Mouse (Mus musculus): Measurements from ENCODE around the gene Bckdk.
A peak's percentile ranks its signal among the peaks of the same experiment; 100 is the strongest.
"Not testable (repeated sequence)": the region's sequence is repeated elsewhere in the genome, so short reads cannot be mapped to it uniquely, and the experiment has no call there.

Gene Bckdk

DNA sequence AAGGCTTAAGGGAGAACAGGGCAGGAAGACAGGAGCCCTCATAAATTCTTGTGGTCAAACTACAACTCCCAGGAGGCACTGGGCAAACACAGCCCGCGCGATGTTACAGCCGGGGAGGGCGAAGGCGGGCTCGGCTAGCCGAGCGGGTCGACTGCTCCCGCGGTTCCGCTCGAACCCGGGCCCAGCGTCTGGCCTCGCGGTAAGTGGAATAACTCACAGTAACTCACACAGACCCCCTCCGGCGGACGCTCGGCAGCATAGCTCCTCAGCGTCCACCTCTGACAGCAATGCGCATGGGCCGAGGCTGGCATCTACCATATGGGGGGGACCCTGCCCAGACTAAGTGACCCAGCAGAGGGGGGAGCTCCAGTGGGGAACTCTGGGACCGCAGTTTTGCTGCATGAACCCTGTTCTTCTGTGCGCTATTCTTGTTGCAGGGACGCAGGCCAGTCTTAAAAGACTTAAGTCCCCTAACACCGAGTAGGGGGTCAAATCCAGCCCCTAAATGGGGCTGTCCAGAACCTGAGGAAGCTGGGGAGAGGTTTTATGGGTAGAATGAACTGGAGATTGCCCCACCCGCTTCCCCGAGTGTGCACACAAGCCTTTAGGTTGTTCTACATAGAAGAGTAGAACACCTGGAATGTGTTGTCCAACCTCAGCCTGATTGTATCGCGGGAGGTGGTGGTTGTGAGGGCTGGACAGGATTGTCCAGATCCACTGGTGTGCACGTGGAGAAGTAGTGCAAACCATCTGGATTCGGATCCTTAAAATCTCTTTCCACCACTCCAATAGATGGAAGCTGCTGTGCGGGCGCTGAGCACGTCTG lies at the start of gene Bckdk:
Gene Bckdk (plus strand): TSS at position 112 of the 826 bp plus-strand sequence.
- peak; percentile 84 to 86 for DNase-seq

DNA sequence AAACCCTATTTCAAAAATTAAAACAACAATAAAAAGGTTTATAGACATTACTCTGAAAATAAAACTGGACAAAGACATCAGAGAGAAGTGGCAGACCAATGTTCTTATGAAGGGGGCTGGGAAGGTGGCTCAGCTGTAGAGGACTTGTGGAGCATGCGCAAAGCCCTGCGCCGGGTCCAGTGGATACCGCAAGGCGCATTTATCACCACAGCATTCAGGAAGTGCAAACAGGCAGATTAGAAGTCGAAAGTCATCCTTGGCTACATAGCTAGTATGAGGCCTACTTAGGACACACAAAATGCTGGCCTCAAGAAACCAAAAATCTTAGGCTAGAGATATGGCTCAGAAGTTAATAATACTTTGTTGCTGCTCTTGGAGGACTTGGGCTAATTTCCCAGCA lies 45.6 kb upstream of the Bckdk start:
- no peak for DNase-seq

DNA sequence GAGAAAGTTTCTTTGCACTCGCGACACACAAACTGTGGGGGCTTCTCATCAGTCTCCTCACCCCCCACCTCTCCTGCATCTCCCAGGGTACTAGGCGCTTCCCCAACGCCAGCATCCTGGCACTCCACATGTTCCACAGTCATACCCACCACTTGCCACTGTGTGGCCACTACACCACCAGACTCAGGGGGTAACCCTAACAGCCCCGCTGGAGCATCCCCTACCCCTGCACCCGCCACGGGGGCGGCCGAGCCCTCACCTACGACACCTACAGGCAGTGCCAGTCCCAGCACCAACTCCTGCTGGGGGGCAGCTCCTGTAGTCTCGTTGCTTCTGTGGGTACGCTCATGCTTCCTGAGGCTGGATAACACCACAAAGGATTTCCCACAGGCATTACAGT lies 37.4 kb upstream of the Bckdk start:
- no peak for DNase-seq

DNA sequence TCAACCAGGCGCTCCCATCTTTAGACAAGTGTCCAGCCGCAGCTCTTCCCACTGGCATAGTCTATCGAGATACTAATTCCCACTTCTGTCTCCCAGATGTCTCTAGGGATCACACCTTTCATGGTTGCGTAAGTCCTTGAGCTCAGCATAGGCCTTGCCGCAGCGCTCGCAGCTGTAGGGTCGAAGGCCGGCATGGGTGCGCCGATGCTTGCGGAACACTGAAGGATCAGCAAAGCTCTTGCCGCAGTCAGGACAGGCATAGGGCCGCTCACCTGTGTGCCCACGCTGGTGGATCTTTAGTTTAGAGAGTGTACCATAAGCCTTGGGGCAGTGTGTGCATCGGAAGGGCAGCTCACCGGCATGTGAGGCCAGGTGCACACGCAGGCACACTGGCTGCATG lies 36.2 kb upstream of the Bckdk start:
- DNase-seq = no peak

- DNase-seq = no peak
These were observed 34.6 kb upstream of the Bckdk start for GRCm38 (mm10) chr7:127869149-127869810.

DNA sequence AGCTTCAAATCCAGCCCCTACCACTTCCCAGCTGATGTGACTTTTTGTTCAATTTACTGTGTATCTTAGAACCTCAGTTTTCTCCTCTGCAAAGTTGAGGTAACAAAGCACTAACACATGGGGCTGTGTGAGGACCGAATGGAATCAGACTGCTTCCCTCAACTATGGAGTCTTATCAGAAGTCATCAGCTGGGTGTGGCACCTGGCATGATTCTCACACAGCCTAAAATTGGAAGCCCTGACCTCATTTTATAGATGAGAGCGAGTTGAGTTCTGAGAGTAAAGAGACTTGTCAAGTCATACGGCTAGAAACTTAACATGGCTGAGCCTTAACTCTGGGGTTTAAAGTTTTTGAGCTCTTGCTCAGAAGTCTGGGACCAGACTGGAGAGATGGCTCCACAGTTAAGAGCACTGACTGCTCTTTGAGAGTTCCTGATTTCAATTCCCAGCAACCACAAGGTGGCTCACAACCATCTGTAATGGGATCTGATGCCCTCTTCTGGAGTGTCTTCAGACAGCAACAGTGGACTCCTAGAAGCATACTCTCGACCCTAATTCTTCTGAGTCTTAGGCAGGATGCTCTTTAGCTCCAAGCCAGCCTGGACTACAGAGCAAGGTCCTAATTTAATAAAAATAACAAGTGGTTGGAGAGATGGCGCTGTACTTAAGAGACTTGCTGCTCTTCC lies 33.6 kb upstream of the Bckdk start:
- no peak for DNase-seq

GRCm38 (mm10) chr7:127874812-127875626 lies 28.9 kb upstream of the Bckdk start:
- DNase-seq = no peak

DNA sequence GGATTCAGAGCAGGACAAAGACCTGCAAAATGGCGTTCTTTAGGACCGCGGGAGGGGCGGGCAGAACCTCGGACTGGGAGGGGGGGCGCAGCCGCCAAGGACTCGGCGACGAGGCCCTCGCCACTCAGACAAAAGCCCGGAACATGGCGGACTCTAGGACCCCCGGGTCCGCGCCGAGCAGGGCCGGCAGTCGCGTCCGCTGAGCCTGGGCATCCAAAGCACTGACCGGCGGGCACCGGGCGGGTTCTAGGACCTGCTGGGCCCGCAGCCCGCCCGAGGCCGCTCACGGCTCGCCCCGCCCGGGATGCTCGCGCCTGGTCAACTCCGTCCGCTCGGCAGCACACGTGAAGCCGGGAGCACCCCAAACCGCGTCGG lies 28.3 kb upstream of the Bckdk start:
- DNase-seq = peak; percentile 91 to 95

- DNase-seq = peak; percentile 74 to 84
These were observed 27.8 kb upstream of the Bckdk start, which contains the start of gene Zfp646 for GRCm38 (mm10) chr7:127876041-127876466. Gene Zfp646, plus strand, starts transcription at chr7:127876221.

DNA sequence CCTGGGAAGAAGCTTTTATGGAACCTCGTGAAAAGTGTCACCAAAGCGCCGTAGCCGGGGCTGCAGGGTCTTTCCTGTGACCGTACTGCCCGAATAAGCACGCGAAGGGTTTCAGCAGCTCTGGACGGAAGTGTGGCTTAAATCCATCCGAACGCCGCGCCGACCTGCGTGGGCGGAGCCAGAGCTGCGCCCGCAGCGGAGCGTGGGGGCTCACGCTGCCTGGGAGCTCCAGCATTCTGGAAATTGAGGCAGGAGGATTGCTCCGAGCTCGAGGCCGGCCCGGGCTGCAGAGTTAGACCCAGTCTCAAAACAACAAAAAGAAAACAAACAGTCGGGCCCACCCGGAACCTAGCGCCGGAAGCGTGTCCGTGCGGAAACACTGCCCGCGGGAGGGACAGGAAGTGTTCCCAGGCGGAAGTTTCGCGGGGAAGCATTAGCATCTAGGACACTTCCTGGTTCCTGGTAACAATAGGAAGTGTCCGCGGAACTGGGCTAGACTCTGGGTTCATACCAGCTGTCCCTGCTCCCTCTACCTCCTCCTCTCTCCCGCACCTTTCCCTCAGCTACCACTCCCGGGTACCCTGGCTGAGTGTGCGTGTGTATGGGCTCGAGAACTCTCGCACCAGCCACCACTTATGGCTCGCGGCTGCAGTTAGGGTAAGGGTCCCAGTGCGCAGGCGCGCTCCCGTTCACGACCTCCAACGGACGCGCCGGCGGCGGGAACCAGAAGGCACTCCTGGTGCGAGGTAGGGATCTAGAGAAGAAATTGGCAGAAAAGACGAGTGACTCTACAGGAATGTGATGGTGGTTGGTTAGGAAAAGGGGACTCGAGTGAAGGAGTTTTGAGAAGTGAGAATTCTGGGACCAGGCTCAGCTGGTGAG lies 27.2 kb upstream of the Bckdk start, which contains the start of gene Zfp668:
Gene Zfp668 (minus strand): TSS at position 362 of the 882 bp plus-strand sequence.
- peak; percentile 94 for DNase-seq

- no peak for DNase-seq
These were observed 24.6 kb upstream of the Bckdk start for GRCm38 (mm10) chr7:127879301-127879700.

GRCm38 (mm10) chr7:127880431-127880830 lies 23.5 kb upstream of the Bckdk start:
- no peak for DNase-seq

DNA sequence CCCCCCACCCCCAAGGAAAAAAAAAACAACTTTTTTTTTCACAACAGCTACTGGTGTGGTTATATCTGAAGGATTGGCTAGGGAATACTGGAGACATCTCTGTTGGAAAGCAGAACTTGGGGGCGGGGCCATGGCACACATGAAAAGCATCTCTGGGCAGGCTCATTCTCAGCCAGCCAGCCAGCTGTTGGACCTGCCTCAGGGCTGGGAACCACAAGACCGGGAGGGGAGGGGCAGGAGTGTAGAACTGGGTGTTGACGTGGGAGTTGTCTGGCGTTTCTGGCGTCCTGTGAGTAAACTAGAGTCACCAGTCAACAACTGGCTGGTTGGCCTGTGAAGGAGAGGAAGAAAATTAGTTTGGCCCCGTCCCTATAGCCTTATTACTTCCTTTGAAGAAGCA lies 17.9 kb upstream of the Bckdk start:
- peak; percentile 34 to 43 for DNase-seq

- no peak for DNase-seq
These were observed 17.3 kb upstream of the Bckdk start for GRCm38 (mm10) chr7:127886551-127886950.

GRCm38 (mm10) chr7:127887191-127887590 lies 16.7 kb upstream of the Bckdk start:
- no peak for DNase-seq

- DNase-seq = no peak
These were observed 16.1 kb upstream of the Bckdk start for GRCm38 (mm10) chr7:127887781-127888180.

GRCm38 (mm10) chr7:127888821-127889220 lies 15.1 kb upstream of the Bckdk start:
- no peak for DNase-seq

GRCm38 (mm10) chr7:127890798-127891197 lies 13.1 kb upstream of the Bckdk start, which contains the start of gene Prss53:
Gene Prss53, minus strand, starts transcription at chr7:127890970.
- peak; percentile 88 to 90 for DNase-seq

- peak; percentile 37 to 52 for DNase-seq
These were observed 9.4 kb upstream of the Bckdk start for GRCm38 (mm10) chr7:127894480-127894879.

- DNase-seq = peak; percentile 98 to 99
These were observed 8.4 kb upstream of the Bckdk start, which contains the start of the genes Gm21974 and Vkorc1 for GRCm38 (mm10) chr7:127895442-127895841. Gene Gm21974, minus strand, starts transcription at chr7:127895454. Gene Vkorc1, minus strand, starts transcription at chr7:127895617.

- not testable (repeated sequence) for DNase-seq
These were observed 8.0 kb upstream of the Bckdk start for GRCm38 (mm10) chr7:127895891-127896290.
